Mouse (Mus musculus) layer of hippocampus, adult 2 months (tissue): ENCODE results near the gene Fhl1. TPM values are rescaled to one million over a fixed set of nuclear protein-coding genes. Genes with fewer than 3 reads are reported as not detected.

Experiments used
- DNase-seq, 2 experiments: peaks; one replicate each; pipeline ENCODE4 v3.0.0; 2022; ENCODE audit warnings: low spot score in 2 of 2
- H3K27ac ChIP-seq: fragments of 200-600 bp; 2 replicates; pipeline ENCODE4 v1.8.1; 2022
- H3K4me3 ChIP-seq: fragments of 200-600 bp; 2 replicates; pipeline ENCODE4 v1.8.1; 2022; ENCODE audit warnings: mild to moderate bottlenecking
- CTCF ChIP-seq: fragments of 200-600 bp; conservative IDR thresholded peaks from 2 replicates; pipeline ENCODE4 v1.8.1; 2022; ENCODE audit warnings: antibody characterized with exemption, mild to moderate bottlenecking, moderate library complexity
- total RNA-seq, 2 experiments: library from RNA; stranded (reverse); gene quantifications; 2 replicates each; pipeline ENCODE4 v1.2.3; 2021

Gene Fhl1
- total RNA-seq, 2 experiments from 2014 or later: 76.8 to 85.1 TPM

DNA sequence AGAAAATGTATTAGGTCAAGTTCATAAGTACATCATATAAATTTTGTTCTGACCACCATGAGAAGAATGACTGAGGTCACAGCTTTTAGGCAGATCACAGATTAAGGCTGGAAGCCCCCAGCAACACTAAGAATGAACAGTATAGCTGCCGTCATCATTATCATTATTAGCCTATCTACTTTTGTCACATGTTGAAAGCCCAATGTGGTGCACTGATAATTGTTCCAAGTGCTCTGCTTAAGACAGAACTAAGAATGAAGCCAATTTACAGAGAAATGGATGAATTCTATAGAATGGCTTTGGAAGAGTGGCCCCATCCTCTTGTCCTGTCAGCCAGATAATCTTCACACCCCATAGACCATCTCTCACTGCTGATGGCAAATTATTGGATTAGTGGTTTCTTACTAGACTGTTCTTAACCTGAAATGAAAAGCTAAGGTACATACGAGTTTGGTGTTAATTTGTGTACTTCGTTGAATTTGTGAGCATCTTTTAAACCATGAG is 28.7 kb downstream of the Fhl1 start:
- DNase-seq: no peak
- TF ChIP-seq CTCF: no peak
- no peak overlapping the region for H3K27ac ChIP-seq
- H3K4me3 ChIP-seq: no peak overlapping the region

GRCm38 (mm10) chrX:56769838-56770237 is 38.3 kb downstream of the Fhl1 start:
- Histone ChIP-seq H3K4me3 (no peak overlapping the region), H3K27ac (no peak overlapping the region)
- TF ChIP-seq CTCF: no peak
- DNase-seq: no peak

- H3K4me3 ChIP-seq: no peak overlapping the region
- H3K27ac ChIP-seq: no peak overlapping the region
- DNase-seq: no peak
- no peak for TF ChIP-seq CTCF
Measured at GRCm38 (mm10) chrX:56771751-56772150, 40.2 kb downstream of the Fhl1 start.

GRCm38 (mm10) chrX:56773329-56773728 is 41.7 kb downstream of the Fhl1 start:
- no peak overlapping the region for H3K27ac ChIP-seq
- DNase-seq: no peak
- H3K4me3 ChIP-seq: no peak overlapping the region
- TF ChIP-seq CTCF: no peak

- TF ChIP-seq CTCF: no peak
- no peak for DNase-seq
- no peak overlapping the region for H3K4me3 ChIP-seq
- no peak overlapping the region for H3K27ac ChIP-seq
Measured at GRCm38 (mm10) chrX:56786281-56787061, 54.9 kb downstream of the Fhl1 start.

GRCm38 (mm10) chrX:56787486-56787885 is 55.9 kb downstream of the Fhl1 start:
- TF ChIP-seq CTCF: no peak

DNA sequence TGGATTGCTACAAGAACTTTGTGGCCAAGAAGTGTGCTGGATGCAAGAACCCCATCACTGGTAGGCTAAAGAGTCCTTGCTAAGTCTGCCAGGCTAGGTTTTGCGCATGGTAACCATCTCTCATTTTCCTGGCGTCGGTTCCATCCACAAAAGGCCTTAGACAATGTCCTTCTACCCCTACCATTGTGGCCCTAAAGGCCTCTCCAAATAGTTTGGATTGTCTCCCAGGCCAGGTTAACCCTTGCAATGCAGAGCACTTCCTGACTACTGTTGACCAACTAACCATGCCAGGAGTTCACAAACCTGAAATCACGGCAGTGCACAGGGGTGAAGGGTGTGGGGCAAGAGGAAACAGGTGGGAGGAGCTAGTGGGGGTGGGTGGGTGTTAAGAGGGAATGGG is 59.0 kb downstream of the Fhl1 start:
- H3K4me3 ChIP-seq: no peak overlapping the region
- DNase-seq: no peak
- no peak overlapping the region for H3K27ac ChIP-seq
- no peak for TF ChIP-seq CTCF

More at GRCm38 (mm10) chrX:56787486-56787885, 55.9 kb downstream of the Fhl1 start:
- H3K4me3 ChIP-seq: no peak overlapping the region
- H3K27ac ChIP-seq: no peak overlapping the region
- DNase-seq: no peak

GRCm38 (mm10) chrX:56791268-56791667 is 59.7 kb downstream of the Fhl1 start:
- TF ChIP-seq CTCF: peak; percentile 77
- Histone ChIP-seq H3K27ac (no peak overlapping the region), H3K4me3 (no peak overlapping the region)
- DNase-seq: peak; percentile 21 to 67

DNA sequence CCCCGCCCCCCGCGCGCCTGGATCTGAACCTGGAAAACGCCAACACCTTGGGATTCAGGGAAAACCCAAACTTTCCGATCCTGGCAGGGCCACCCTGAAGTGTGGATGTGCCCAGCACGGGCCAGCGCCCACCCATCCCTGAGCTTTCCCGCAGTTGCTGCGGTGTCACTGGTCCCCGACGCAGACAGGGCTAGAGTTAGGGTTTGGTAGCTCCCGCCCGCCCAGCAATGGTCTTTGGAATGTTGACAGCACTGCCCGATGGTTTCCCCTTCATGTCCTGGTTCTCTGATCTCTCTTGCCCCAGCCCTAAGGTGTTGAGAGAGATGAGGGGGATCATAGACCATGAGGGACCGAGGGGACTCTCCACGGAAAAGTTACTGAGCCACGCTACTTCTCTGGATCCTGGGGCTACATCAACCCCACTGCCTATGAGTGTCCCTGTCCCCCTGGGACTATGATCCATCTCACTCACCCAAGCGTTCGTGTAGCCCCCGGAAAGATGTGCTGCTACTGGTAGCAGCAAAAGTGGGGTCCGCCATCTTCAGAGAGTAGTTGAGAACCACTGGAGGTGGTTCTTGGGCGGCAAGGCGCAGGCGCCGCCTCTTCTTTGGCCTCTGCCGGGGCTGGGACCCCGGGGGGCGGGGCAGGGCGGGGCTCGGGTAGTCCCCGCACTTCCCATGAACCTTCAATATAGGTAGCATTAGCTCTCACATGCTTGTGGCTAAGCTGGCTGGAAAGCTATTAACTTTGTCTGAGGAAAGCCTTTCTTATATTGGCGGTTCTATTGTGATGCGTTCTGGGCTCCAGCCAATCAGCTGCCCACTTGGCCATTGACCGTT is 90.4 kb downstream of the Fhl1 start, which contains the start of gene Map7d3:
Gene Map7d3 (minus strand): TSS at position 562 of the 839 bp plus-strand sequence.
- H3K27ac ChIP-seq: no peak within 1 kb of the TSS
- TF ChIP-seq CTCF: no peak
- no peak for DNase-seq
- H3K4me3 ChIP-seq: peak within 1 kb of the TSS; percentile 28

DNA sequence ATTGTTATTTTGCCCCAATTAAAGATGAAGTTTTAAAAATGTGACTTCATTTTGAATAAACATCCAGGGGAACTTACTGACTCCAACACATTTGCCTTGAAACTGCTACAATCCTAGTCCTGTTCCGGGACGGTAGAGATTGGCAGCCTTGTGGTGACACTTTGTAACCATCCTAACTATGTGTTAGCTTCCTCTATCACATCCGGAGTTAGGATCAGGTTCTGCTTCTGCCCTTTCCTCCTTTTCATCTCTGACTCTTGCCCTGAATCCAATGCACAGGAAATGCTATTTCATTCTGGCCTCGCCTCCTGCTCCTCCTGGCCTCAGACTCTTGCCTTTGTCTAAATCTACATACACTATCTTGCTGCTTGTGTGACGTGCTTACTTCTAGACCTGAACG is 95.9 kb downstream of the Fhl1 start:
- Histone ChIP-seq H3K4me3 (no peak overlapping the region), H3K27ac (no peak overlapping the region)
- TF ChIP-seq CTCF: no peak
- no peak for DNase-seq

DNA sequence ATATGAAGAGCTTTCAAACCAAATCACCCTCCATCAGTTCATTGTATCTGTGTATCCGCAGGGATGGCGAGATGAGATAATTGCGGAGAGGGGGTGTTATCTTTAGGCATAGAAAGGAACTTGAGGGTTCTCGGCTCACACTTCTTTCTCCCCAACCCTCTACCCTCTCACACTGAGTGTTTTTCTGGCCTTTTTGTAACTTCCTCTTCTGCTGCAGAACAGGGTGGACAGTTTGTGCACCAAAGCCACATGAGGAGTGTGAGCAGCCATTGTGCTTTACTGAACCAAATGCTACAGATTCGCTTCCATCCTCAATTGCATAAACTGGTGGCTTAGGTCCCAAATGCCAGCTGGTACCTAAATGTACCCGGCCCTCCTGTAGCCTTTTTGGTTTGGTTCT is 104.3 kb downstream of the Fhl1 start:
- TF ChIP-seq CTCF: no peak
- no peak for DNase-seq
- Histone ChIP-seq H3K4me3 (no peak overlapping the region), H3K27ac (no peak overlapping the region)

DNA sequence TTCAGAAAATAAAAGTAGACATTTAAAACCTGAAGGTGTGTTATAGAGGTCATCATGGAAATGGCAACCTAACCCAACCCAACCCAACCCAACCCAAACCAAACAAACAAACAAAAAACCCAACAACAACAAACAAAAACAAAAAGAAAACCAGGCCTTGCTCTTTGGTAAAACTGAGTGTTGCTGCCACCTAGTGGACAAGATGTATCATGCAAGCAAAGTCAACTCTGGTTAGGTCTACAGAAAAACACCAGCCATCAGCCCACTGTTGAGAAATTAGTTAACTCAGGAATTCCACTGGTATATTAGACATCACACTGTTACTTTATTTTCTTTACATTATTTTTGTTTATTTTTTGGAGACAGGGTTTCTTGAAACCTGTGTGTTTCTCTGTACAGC is 107.8 kb downstream of the Fhl1 start:
- DNase-seq: peak in 1 of 2 experiments; percentile 20
- no peak overlapping the region for H3K27ac ChIP-seq
- peak; percentile 79 for TF ChIP-seq CTCF
- H3K4me3 ChIP-seq: no peak overlapping the region

DNA sequence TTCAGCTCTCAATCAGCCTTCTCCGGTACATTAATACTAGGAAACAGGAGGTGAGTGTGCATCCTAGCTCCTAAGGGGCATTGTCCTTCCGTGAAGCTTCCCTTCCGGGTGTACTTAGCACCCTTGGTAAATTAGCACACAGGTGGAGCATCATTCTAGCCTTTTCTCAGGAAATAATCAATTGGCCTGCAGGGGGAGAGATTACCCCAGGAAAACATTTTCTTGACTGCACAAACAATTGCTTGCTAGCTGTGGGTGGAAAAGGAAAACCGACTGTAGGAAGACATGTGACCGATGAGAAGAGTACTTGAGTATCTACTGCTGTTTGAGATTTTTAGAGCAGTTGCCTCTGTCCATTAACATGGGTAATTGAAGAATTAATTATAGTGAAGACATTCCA is 109.7 kb downstream of the Fhl1 start:
- Histone ChIP-seq H3K4me3 (no peak overlapping the region), H3K27ac (no peak overlapping the region)
- peak; percentile 64 for TF ChIP-seq CTCF
- DNase-seq: peak in 1 of 2 experiments; percentile 16

Other genes starting within 250 kb of the Fhl1 start
- gene Gm10477, start 207.0 kb upstream of the Fhl1 start, total RNA-seq: not detected
- not detected for gene Gm648, start 182.2 kb upstream of the Fhl1 start, total RNA-seq
- gene Mmgt1, start 133.7 kb upstream of the Fhl1 start, total RNA-seq: 10 to 100 TPM; 23.9 to 26.3 TPM
- gene Slc9a6, start 122.0 kb upstream of the Fhl1 start, total RNA-seq: 100 to 1,000 TPM in 1 of 2 experiments, 10 to 100 TPM in 1; 99.8 to 103 TPM
- gene Map7d3, start 90.5 kb downstream of the Fhl1 start, total RNA-seq: under 1 TPM in 1 of 2 experiments, not detected in 1; 0.15 TPM
- gene Adgrg4, start 138.4 kb downstream of the Fhl1 start, total RNA-seq: not detected